Mouse (Mus musculus): ENCODE measurements around the gene Sumo3.

GRCm38 (mm10) chr10:77605908-77606826, at the start of gene Sumo3, which contains the start of gene Gm49325:
- TF ChIP-seq POLR2A (IDR thresholded peaks at IDR 0.05; ENCODE audit: low read depth, low read length) (peak; percentile 61), CTCF (conservative IDR thresholded peaks at IDR 0.05; ENCODE audit: insufficient read depth, insufficient read length, low read depth, low read length) (no peak)

Data from kidney, adult 2 months (tissue).